Mouse (Mus musculus): ENCODE results near the gene Irgc1.
"Not testable (repeated sequence)": the region's sequence is repeated elsewhere in the genome, so short reads cannot be mapped to it uniquely, and the experiment has no call there.

Gene Irgc1

DNA sequence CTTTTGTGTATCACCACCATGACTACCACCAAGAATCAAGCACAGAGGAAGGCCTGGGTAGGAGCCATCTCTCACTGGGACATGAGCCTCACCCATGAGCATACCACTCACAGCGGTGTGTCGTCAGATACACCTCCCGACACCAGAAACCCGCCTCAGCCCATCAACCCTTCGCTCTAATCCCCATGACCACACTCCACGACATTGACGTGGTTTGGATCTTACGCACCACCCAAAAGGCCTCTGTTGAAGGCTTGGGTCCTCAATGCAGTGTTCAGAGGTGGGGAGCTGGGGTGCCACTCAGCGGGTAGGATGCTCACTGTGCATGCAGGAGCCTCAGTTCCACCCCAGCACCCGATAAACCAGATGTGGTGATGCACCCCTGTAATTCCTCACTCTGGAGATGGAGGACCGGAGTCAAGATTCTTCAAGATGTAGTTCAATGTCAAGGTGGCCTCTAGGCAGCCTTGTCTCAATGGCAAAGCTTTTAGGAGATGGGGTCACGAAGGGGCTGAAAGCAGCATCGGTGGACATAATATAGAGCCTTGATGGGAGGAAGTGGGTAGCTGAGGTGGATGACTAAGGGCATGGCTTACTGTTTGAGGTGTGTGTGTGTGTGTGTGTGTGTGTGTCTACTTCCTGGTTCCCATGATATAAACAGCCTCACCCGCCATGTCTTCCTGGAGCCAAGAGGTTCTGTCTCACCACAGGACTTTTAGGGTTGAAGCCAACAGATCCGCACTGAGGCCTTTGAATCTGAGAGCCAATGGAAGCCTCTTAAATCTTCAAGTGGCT lies 21.3 kb downstream of the Irgc1 start:
- DNase-seq: no peak

DNA sequence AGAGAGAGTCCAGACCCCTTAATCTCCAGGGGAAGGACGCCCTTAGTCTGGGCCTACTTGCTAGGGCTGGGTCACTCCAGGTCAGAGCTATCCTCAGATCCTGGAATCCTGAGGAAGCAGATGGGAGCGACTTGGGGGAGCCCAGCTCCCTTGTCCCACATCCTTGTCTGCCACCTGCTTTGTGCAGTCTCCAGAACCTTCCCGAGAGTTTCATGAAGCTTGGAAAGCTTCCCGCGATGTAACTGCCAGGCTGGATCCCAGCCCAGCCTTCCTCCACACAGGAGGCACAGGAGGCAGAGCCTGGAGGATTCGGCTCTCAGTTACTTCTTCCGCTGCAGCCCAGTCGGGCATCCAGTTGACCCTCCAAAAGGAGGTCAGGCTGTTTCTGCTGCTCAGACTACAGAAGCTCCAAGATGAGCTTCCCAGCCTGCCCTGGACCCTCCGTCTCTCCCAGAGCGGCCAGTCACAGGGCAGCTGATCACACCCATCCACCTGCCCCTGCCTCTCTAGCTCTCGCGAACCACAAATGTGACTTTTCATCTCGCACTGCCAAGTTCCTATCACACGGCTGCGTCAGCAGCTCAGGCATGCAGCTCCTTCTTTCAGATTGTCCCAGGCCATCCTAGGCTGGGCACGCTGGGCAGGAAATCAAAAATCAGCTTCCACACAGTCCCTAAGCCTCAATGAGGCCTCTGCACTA lies 22.5 kb downstream of the Irgc1 start:
- DNase-seq: no peak

DNA sequence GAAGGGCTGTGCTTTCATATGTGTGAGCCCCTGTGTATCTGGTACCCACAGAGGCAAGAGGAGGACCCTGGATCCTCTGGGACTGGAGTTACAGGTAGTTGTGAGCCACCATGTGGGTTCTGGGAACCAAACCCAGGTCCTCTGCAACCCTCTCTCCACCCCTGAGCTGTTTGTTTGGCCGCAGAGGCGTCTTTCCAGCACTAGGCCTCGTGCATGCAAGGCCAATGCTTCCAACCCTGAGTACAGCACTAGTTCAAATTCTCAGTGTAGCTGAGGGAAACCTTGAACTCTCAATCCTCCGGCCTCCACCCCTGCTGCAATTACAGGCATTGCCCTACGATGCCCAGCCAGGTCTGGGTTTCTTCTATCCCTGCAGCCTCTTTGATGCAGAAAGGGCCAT lies 23.4 kb downstream of the Irgc1 start:
- DNase-seq: no peak

DNA sequence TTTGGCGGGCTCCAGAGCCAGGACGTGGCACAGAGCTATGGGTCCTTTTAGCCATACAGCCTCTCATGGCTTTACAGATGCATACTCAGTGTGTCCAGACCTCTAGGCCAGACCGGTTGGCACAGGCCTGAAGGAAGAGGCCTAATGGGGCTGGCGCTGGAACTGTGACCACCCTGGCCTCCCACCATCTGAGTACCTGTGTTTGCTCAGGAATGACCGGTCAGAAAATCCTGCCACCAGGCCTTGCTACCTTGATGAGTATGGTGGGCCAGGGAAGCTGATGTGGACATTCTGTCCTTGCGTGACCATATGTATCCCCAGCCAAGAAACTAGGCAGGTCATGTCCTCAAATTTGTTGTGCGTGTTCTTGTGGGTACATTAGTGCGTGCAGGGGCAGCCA lies 24.9 kb downstream of the Irgc1 start:
- no peak for DNase-seq

DNA sequence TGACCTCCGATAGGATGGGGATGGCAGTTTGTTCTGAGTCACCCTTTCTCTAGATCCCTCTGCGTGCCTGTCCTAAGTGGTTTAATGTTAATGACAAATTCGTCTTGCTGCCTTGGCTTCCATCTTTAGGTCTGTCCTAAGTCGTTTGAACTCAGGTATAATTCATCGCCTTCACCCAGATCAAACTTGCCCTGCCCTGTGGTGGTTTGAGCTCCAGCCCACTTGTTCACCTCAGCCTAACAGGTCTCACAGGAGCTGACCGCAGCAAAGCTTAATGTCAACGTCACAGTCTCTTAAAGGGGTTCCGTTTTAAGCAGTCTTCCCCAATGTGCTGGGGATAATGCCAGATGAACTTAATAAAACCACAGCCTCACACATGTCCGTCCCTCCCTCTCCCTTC lies 26.2 kb downstream of the Irgc1 start:
- no peak for DNase-seq

DNA sequence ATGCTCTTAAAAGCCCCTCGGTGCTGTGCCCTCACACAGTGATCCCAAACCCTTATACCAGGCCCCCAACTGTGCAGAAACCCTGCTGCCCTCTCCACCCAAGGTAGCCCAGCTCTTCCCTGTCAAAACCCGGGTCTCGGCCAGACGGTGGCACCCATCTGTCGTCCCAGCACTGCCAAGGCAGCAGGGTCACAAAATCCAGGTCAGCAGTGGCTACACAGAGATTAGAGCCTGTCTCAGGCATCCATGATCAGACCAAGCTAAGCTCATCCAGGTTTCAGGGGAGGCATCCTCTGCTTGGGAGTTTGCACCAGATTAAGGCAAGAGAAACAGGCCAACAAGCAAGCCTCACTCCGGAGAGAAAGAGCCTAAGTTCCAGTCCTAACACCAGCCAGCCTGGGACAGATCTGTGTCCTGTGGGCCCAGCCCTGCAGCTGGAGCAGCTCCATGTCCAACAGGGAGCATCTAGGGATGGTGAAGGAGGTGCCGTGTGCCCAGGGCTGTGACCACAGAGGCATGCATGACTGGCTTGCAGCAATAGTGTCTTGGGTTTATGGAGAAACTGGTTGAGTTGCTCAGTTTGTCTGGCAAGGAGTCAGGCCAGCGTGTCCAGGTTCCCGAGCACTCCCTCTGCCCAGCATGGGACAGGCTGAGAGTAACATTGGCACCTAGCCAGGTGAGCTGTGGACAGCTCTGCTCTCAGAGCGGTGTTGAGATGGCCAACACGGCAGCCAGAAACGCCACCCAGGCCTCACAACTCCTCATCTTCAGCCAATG lies 28.0 kb downstream of the Irgc1 start:
- DNase-seq: no peak

DNA sequence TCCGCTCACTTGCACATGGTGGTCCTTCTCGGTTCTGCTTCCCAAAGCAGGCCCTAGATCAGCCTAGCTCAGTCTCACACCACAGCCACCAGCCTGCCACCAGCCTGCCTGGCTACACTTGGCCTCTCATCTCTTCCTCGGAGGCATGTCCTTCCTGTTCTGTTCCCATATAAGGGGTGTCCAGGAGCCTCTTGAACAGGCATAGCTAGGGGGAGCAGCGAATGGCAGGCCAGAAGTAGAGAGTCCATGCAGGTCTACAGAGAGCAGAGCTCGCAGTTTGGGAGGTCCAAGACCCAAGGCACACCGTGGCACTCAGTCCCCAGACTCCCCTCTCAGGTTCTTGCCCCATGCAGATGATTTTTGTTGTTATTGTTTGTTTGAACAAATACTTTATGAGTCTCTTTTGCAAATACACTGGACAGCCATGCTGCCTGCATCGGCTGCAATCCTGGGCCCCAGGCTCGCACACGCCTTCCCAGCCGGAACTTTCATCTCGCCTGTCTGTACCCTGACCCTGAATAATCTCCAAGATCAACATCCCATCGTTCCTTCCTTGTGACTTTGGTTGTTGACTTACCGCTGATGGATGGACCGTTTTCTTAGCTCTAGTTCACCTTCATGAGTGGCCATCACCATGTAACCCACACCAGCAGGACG lies 28.9 kb downstream of the Irgc1 start:
- no peak for DNase-seq

DNA sequence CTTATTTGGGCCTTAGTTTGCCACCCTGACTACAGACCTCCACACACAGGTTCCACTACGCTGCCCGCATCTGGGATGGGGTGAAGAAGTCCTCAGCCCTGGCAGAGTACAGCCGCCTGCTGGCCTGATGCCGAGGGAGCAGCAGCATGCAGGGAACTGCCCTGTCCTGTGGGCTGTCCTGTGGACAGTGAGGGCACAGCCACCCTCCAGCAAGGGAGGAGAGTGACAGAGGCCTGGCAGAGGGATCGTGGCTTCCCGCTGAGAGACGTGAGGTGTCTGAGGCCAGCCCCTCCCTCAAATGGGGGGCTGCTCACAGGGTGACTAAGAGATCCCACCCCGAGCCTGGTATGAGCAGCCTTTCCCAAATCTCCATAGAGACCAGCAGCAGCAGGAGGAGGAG lies 29.8 kb downstream of the Irgc1 start:
- no peak for DNase-seq

DNA sequence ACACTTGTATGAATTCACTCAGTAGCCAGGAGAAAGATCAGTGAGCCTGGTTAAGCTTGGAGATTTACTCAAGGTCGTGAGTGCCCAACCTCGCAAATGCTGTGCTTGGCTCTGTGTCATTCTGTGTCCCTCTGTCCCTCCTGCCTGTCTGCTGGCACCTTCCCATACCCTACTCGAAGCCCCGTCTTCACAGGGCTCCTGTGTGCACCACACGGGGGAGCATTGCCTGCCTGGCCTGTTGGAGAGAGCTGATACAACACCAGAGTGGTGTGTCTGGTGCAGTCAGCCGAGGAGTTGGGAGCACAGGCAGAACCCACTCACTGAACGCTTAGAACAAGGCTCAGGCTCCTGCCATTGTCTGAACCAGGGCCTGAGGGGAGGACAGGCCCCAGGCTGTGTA lies 30.4 kb downstream of the Irgc1 start:
- no peak for DNase-seq

DNA sequence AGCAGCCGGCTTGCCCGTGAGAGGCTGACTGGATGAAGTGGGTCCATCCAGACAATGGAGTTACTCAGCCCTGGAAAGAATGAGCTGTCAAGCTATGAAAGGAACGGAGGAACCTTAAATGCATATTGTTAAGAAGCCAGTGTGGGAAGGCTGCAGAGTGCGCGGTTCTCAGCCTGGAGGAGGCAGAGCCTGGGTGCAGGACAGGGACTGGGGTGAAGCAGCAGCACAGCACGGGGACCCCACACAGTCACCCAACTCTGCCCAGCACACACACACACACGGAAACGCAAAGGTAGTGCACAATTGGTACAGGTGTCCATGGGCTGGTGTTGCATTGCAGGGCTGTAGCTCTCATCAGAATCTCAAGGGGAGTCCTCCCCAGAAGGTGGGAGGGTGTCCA lies 32.5 kb downstream of the Irgc1 start:
- no peak for DNase-seq

DNA sequence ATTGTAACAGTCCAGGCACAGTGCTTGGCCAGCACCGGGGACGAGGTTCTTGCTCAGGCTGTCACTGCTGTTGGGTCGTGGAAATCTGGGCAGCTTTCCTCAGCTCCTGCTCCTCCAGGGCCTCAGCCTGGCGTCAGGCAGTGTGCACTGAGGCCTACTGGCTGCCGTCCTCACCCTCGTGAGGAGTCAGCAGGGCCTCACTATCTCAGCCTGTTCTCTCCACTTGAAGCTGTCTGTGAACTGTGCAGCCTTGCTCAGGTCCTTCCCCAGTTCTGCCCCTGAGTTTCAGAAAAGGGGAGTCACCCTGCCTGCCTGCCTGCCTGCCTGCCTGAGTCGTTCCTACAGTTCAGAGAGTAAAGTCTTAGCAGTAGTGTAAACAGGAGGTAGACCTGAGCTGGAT lies 36.8 kb downstream of the Irgc1 start:
- no peak for DNase-seq

DNA sequence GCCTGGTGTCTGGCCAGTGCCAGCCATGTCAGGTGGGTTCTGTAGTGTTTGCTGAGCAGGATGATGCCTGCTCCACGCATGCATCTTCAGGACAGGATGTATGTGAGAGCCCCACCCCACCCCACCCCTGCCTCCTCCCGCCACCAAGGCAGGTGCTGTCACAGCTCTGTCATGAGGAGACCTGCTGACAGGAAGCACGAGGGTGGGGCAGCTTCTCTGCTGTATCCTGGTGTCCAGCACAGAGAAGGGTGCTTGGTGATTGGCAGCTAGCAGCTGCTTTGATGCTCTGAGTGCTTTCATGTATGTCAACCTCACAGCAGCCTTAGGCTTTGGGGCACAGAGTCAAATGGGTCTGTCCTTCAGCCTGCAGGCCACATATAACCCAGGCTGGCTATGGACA lies 38.5 kb downstream of the Irgc1 start:
- DNase-seq: peak; percentile 38 to 69

DNA sequence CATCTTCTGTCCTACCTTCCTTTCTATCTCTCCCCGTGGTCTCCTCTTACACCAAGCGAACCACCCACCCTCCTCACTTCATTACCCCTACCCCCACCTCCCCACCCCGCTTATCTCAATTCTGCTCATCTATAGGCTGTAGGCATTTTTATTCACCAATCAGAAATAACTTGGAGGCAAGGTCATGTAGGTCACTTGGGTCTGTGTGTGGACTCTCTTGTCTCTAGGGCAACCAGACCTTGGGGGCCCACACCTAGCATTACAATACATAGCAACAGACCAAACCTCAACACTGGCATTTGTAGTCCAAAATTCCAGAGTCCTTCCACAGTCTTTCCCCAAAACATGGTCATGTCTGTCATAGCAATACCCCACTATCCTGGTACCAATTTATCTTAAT lies 41.3 kb downstream of the Irgc1 start:
- no peak for DNase-seq

DNA sequence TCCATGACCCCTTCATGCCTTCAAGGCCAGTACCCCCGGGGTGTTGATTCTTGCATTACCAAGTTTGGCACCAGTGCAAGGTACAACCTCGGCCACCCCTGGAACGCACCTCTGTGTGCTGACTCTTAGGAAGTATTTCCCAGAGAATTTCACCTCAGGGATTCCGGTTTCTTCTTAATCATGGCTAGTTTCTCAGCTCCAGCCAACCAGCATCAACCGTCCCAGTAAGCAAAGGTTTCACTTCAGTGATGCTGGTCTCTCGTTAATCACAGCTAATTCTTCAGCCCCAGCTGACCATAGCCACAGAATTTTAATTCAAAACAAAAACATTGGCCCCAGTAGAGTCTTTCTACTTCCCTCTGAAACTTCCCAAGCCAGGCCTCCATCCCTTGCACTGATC lies 42.0 kb downstream of the Irgc1 start:
- DNase-seq: no peak

DNA sequence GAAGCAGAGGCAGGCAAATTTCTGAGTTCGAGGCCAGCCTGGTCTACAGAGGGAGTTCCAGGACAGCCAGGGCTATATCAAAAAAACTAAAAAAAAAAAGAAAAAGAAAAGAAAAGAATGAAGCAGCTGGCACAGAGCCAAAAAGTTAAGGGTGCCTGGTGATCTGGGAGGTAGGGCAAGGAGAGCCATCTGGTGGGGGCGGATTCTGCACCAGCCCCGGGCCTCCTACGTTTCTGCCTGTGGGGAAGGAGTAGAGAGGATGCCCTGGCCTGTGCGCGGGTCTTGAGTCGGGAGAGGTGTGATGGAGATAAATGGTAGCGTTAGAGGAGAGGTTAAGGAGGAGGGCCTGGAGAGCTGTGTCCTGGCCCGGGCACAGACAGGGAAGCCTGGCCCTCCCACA lies 43.9 kb downstream of the Irgc1 start:
- no peak for DNase-seq

DNA sequence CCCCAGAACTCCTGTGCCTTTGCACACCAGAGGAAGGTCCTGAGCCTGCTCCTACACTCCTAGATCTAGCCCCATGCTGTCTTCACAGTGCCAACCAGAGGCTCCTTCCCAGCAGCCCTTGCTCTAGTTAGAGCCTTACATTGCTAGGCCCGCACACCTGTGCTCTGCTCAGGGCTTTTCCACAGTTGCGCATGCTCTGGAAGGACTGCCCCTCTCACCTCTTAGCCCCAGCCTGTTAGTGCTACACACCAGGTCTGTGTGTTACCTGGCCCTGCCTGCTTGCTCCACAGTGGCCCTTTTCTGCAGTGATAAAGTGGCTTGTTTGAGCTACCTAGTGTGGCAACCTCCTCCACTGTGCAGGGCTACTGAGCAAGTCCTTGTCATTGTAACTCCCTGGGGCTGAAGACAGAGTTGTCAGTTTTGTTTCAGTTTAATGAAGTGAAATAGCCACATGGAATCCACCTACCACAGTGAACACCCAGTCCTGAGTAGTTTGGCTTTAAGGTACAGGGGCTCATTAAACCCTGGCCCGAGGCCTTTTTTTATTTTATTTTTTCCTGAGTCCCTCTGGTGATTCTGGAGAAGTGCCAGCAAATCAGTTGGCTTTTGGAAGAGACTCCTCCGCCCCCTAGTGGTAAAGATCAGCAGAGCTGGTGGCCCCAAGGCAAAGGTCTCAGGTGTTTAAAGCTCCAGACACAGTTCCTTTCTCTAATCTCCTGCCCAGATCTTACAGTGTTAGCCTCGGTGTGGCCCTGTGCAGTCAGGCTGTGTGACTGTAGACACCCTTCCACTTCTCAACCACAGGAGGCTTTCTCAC lies 45.4 kb downstream of the Irgc1 start:
- peak; percentile 34 to 52 for DNase-seq

DNA sequence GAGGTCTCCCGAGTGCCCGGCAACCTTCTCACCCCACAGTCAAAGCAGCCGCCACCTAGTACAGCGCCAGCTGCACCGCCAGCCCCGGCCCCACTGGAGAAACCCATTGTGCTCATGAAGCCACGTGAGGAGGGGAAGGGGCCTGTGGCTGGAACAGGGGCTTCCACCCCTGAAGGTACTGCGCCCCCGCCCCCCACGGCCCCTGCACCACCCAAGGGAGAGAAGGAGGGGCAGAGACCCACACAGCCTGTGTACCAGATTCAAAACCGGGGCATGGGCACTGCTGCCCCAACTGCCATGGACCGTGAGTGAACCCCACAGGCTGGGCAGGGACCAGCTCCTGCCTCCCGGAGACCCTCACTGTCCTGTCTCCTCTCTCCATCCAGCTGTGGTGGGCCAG lies 46.4 kb downstream of the Irgc1 start:
- no peak for DNase-seq

DNA sequence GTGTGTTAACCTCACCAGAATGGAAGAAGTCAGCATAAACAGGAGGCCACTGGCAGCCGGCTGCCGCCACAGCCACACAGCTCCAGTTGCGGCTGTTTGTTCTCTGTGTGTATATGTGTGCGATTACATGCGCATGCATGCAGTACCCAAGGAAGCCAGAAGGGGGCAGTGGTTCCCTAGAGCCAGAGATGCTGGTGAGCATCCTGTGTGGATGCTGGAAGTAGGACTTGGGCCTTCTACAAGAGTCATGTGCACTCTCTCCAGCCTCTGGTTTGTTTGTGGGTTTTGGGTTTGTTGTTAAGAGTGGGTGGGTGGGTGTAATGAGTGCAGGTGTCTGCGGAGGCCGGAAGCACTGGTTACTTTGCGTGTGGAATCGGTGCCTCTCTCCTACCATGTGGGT lies 49.2 kb downstream of the Irgc1 start:
- no peak for DNase-seq

DNA sequence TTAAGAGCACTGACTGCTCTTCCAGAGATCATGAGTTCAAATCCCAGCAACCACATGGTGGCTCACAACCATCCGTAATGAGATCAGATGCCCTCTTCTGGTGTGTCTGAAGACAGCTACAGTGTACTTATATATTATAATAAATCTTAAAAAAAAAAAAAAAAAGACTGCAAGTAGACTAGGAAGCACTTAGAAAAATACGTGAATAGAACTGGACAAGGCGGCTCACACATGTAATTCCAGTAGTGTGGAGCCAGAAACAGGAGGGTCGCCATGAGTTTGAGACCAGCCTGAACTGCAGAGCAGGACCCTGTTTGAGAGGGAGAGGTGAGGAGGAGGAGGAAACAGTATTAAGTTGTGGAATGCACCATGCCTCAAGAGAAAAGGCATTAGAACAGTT lies 51.6 kb downstream of the Irgc1 start:
- not testable (repeated sequence) for DNase-seq

DNA sequence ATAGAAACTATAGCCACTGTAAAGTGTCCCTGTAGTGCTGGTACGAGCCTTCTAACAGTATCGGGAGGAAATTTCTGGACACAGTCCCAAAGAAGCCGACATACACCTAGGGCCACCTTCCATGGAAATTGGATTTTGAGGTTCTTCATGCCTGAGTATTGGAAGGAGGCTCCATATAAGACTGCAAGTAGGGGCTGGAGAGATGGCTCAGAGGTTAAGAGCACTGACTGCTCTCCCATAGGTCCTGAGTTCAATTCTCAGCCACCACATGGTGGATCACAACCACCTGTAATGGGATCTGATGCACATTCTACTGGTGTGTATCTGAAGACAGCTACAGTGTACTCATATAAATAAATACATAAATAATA lies 52.0 kb downstream of the Irgc1 start:
- no peak for DNase-seq

DNA sequence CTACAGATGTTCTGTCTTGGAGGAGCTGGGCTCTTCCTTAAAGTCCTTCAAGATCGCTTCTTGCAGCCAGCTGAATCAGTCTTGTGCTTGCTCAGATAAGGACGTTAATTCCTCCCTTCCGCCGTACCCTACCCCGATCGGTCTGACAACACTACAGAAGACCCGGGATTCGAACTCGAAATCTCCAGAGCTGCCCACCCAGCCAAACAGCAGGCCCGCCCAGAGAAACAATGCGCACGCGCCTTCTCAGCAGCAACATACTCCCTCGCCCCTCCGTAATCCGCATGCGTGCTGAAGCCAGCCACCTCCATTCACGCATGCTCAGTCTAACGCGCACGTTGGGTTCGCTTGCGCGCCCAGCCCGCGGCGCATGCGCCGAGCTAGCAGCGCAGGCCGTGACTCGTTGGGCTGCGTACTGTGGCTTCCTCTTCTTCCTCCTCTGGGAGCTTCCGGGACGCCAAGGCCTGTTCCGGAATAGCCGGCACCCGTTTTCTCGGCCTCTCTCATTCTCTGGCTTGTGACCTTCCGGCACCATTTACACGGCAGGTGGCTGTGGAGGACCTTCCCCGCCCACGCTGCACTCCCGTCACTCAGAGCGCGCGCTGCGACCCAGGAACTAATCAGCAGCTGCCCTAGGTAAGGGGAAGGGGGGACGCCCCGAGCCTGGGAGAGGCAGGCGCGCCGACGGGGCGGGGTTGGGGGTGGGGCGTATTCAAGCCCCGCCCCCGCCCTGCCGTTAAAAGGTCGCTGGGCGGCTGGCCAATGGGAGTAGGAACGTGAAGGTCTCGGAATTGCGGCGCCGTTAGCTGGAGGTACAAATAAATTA lies 52.6 kb downstream of the Irgc1 start, which contains the start of gene Smg9:
TSS of gene Smg9 (plus strand) at position 364 of the 826 bp plus-strand sequence.
- DNase-seq: peak; percentile 96 to 97

Data from thymus, adult 18-20 months (tissue).